Mouse (Mus musculus) kidney, adult 2 months (tissue): ENCODE results near the gene Stip1. TPM values are rescaled to one million over a fixed set of nuclear protein-coding genes. Genes with fewer than 3 reads are reported as not detected.

Experiments used
- DNase-seq: peaks from one replicate; pipeline ENCODE4 v3.0.0; 2021
- H3K27ac ChIP-seq: fragments of 200-500 bp; 2 replicates; pipeline ENCODE4 v1.5.1; 2012; ENCODE audit warnings: low read depth, low read length, control low read depth, inconsistent platforms; ENCODE audit not compliant: insufficient read depth
- H3K27me3 ChIP-seq: fragments of 200-500 bp; replicated peaks from 2 replicates; pipeline ENCODE4 v1.6.1; 2012; ENCODE audit warnings: mild to moderate bottlenecking, moderate library complexity, low read length, inconsistent platforms; ENCODE audit not compliant: control insufficient read depth, insufficient read depth
- H3K36me3 ChIP-seq: fragments of 200-500 bp; 2 replicates; pipeline ENCODE4 v1.6.1; 2012; ENCODE audit warnings: mild to moderate bottlenecking, moderate library complexity, low read length, inconsistent platforms; ENCODE audit not compliant: control insufficient read depth, insufficient read depth
- H3K4me1 ChIP-seq: fragments of 200-500 bp; 2 replicates; pipeline ENCODE4 v1.6.1; 2011; ENCODE audit warnings: low read length; ENCODE audit not compliant: control insufficient read depth, insufficient read depth
- H3K4me3 ChIP-seq: fragments of 200-500 bp; 2 replicates; pipeline ENCODE4 v1.5.1; 2011; ENCODE audit warnings: mild to moderate bottlenecking, low read depth, low read length, control low read depth; ENCODE audit not compliant: insufficient read depth
- CTCF ChIP-seq: fragments of 200-500 bp; conservative IDR thresholded peaks from 2 replicates; pipeline ENCODE4 v1.5.1; 2011; ENCODE audit warnings: low read depth, mild to moderate bottlenecking, control low read depth, low read length, moderate library complexity, mixed read lengths; ENCODE audit not compliant: insufficient read depth, insufficient read length
- POLR2A ChIP-seq: fragments of 200-500 bp; IDR thresholded peaks from one replicate; pipeline ENCODE4 v1.6.1; 2011; ENCODE audit warnings: low read depth, low read length, control low read depth
- WGBS: fragments of 180-500 bp; shearing (Covaris S2); methylation state at CpG from one replicate; pipeline ENCODE4 v1.1.7; 2018; 5-methylcytosine and 5-hydroxymethylcytosine counted together
- polyA plus RNA-seq: library from polyadenylated mRNA; depleted of rRNA; stranded (reverse); fragments of >200 nt; gene quantifications from 2 replicates; pipeline ENCODE4 v1.2.3, GENCODE M21; 2012

Stip1 gene
- polyA plus RNA-seq, 1 experiment = 51.4 TPM

DNA sequence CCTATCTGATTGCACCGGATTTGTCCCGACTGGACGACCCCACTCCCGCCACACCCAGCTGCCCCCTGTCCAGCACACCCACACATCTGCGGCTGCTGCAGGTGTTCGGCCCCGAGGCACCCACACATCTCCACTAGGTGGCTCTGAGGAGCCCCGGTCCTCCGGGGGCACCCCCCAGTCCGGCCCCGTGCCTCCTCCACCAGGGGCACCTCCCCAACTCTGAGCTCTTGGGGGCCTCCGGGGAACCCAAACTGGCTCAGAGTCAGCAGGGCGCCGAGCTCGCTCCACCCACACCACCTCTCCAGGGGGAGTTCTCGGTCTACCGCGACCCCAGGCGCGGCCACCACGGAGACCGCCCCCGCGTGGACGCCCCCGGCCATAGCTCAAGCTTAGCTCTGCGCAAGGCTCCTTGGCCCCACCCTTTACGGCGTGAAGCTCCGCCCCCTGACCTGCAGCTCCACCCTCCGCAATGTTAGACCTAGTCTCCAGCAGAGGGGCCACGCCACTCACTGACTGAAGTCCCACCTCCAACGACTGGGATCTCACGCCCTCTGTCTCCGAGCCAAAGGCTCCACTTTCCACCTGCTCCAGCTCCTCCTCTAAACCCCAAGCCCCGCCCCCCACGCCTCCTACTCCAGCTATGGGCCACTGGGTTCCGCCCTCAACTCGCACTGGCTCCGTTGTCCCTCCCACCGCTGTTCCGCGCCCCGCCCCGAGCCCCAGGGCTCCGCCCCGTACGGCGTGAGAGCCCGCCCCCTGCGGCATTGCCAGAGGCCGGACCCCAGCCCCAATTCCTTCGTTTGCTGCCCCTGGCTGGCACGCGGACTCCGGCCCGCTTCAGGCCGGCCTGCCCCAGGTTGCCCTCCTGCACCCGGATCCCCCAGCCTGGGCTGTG is 60.0 kb downstream of the Stip1 start:
- Histone ChIP-seq H3K4me1 (peaks cover 18% of the 10 kb centered on the region; the same call in 1 of the 2 replicates), H3K36me3 (no peaks in the 10 kb centered on the region), H3K4me3 (peak overlapping the region; percentile 71), H3K27ac (peak overlapping the region; percentile 87), H3K27me3 (no peaks in the 10 kb centered on the region)
- DNase-seq = peak; percentile 100
- TF ChIP-seq CTCF = peak; percentile 55
- no peak for TF ChIP-seq POLR2A
- WGBS = under 1% methylated on average over 59 of the region's 59 CpGs

DNA sequence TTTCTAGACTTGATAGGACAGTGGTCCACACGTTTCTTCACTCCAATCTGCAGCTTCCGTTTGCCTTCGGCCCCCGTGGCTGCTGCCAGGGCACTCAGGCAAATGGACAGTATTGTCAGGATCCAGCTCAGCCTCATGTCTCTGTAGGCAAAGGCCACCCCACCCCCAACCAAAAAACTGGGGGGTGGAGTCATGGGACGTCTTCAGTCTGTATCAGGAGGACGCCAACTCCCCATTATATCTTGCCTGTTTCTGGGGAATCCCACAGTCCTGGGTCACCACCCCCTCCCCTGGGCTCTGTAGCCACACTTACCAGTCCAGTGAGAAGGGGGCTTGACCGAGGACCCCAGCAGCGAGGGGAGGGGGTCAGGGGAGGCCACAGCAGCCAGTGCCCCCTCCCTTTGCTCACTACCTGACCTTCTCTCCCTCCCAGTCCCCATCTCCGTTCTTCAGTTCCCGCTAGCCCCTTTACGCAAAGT is 60.7 kb downstream of the Stip1 start:
- TF ChIP-seq POLR2A = no peak
- peak overlapping the region; percentile 12; the same call in 1 of the 2 replicates for H3K27ac ChIP-seq
- no peaks in the 10 kb centered on the region for H3K36me3 ChIP-seq
- WGBS = 15% methylated on average over 11 of the region's 11 CpGs
- DNase-seq = peak; percentile 38
- peaks cover 18% of the 10 kb centered on the region; the same call in 1 of the 2 replicates for H3K4me1 ChIP-seq
- H3K4me3 ChIP-seq = peak overlapping the region; percentile 71
- no peaks in the 10 kb centered on the region for H3K27me3 ChIP-seq

GRCm38 (mm10) chr19:6978639-6978974 is 61.2 kb downstream of the Stip1 start:
- no peaks in the 10 kb centered on the region for H3K27me3 ChIP-seq
- TF ChIP-seq POLR2A (no peak), CTCF (no peak)
- DNase-seq = no peak
- H3K4me3 ChIP-seq = no peak overlapping the region
- peaks cover 18% of the 10 kb centered on the region; the same call in 1 of the 2 replicates for H3K4me1 ChIP-seq
- H3K36me3 ChIP-seq = no peaks in the 10 kb centered on the region
- WGBS = 45% methylated on average over 3 of the region's 3 CpGs
- no peak overlapping the region for H3K27ac ChIP-seq

- DNase-seq = no peak
- H3K27me3 ChIP-seq = no peaks in the 10 kb centered on the region
- no peak overlapping the region for H3K4me3 ChIP-seq
- no peaks in the 10 kb centered on the region for H3K36me3 ChIP-seq
- no peak overlapping the region for H3K27ac ChIP-seq
- TF ChIP-seq CTCF (no peak), POLR2A (no peak)
- 89% methylated on average over 13 of the region's 13 CpGs for WGBS
- H3K4me1 ChIP-seq = peaks cover 18% of the 10 kb centered on the region; the same call in 1 of the 2 replicates
These were observed 61.8 kb downstream of the Stip1 start for GRCm38 (mm10) chr19:6977759-6978638.

DNA sequence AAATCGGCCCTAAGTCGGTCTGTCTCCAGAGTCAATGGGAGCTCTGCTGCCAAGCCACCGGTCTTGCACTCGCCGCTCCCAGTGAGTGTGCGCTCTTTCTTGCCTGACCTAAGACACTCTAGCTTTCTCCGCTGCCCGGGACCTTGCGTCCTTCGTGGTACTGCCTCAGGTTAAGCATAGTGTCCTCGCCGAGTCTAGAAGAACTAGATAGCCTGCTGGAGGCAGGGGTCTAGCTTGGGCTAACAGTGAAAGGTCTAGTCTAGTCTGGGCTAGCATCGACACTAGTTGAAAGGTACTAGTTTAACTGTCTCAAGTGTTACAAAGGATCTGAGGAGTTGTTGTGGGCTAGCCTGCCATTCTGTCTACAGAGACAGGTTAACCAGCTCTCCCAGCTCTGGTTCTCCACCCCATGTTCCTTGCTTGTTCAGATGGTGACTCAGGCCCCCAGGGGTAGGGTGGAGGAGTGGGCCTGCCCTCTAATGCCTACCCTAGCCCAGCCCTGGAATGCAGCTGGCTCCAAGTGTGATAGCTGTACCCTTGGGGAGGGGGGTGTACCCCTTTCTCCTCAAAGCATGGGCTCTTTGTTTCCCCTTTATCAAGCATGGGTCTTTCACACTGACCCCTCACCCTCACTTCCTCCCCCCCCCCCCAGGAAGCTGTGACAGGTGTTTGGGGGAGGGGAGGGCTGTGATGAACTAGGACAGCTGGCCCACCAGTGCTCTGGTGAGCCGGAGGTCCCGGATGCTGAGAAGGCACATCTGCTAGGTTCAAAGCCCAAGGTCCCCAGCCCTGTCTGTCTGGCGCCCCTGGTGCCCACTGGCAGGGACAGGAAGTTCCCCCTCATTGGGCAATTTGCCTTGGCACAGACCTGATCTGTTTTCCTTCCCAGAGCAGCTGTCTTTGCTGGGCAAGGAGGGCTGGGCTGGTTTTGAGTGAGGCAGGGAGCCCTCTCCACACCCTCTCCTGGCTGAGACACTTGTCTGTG is 63.9 kb downstream of the Stip1 start, which contains the start of gene Plcb3:
Gene Plcb3 (minus strand): TSS at position 934 of the 985 bp plus-strand sequence.
- WGBS = 1% methylated on average over 16 of the region's 16 CpGs
- Histone ChIP-seq H3K4me1 (peaks cover 15% of the 10 kb centered on the region; the same call in 1 of the 2 replicates), H3K36me3 (no peaks in the 10 kb centered on the region), H3K27ac (peak within 1 kb of the TSS; percentile 77), H3K4me3 (peak within 1 kb of the TSS; percentile 84), H3K27me3 (no peaks in the 10 kb centered on the region)
- DNase-seq = peak; percentile 54
- TF ChIP-seq POLR2A = no peak
- TF ChIP-seq CTCF = 0 out of 2 replicates have a peak, but pooled peaks have one; percentile 16
